Mouse (Mus musculus) neural tube, embryonic 13.5 days (tissue): Measurements from ENCODE around the gene Ksr2. TPM values are rescaled to one million over a fixed set of nuclear protein-coding genes. Genes with fewer than 3 reads are reported as not detected.
"Not testable (repeated sequence)": the region's sequence is repeated elsewhere in the genome, so short reads cannot be mapped to it uniquely, and the experiment has no call there.

ENCODE experiments used
- ATAC-seq: fragments of 200-750 bp; cut with Nextera tagmentation; 2 replicates; pipeline ENCODE4 v1.8.0; 2017; ENCODE audit warnings: low read depth, mild to moderate bottlenecking, moderate TSS enrichment, moderate library complexity
- H3K27ac ChIP-seq: fragments of 300-500 bp; sonication (generic); replicated peaks from 2 replicates; pipeline ENCODE4 v1.5.1; 2015; ENCODE audit warnings: moderate library complexity, mild to moderate bottlenecking, inconsistent platforms
- H3K27me3 ChIP-seq: fragments of 300-500 bp; sonication (generic); 2 replicates; pipeline ENCODE4 v1.6.1; 2015; ENCODE audit warnings: mild to moderate bottlenecking, inconsistent platforms
- H3K36me3 ChIP-seq: fragments of 300-500 bp; sonication (generic); 2 replicates; pipeline ENCODE4 v1.6.1; 2015; ENCODE audit warnings: mild to moderate bottlenecking, inconsistent platforms
- H3K4me1 ChIP-seq: fragments of 300-500 bp; sonication (generic); replicated peaks from 2 replicates; pipeline ENCODE4 v1.6.1; 2015; ENCODE audit warnings: inconsistent platforms
- H3K4me2 ChIP-seq: fragments of 300-500 bp; sonication (generic); 2 replicates; pipeline ENCODE4 v1.6.1; 2015; ENCODE audit warnings: inconsistent platforms, mild to moderate bottlenecking, moderate library complexity
- H3K4me3 ChIP-seq: fragments of 300-500 bp; sonication (generic); 2 replicates; pipeline ENCODE4 v1.5.1; 2015; ENCODE audit warnings: mild to moderate bottlenecking, inconsistent platforms
- H3K9ac ChIP-seq: fragments of 300-500 bp; sonication (generic); 2 replicates; pipeline ENCODE4 v1.6.1; 2015; ENCODE audit warnings: moderate library complexity, mild to moderate bottlenecking, inconsistent platforms
- H3K9me3 ChIP-seq: fragments of 300-500 bp; sonication (generic); 2 replicates; pipeline ENCODE4 v1.6.1; 2016; ENCODE audit warnings: inconsistent platforms
- WGBS: fragments of 180-500 bp; shearing (Covaris S2); methylation state at CpG from one replicate; pipeline ENCODE4 v1.1.7; 2015; 5-methylcytosine and 5-hydroxymethylcytosine counted together
- polyA plus RNA-seq: library from polyadenylated mRNA; unstranded; fragments of >200 nt; fragmentation: Nextera tagmentation; extraction: Ambion mirVana; gene quantifications from 2 replicates; pipeline ENCODE4 v1.2.1, GENCODE M21; 2015

Ksr2 gene
- polyA plus RNA-seq: 6.1 and 6.4 TPM in 2 replicates

DNA sequence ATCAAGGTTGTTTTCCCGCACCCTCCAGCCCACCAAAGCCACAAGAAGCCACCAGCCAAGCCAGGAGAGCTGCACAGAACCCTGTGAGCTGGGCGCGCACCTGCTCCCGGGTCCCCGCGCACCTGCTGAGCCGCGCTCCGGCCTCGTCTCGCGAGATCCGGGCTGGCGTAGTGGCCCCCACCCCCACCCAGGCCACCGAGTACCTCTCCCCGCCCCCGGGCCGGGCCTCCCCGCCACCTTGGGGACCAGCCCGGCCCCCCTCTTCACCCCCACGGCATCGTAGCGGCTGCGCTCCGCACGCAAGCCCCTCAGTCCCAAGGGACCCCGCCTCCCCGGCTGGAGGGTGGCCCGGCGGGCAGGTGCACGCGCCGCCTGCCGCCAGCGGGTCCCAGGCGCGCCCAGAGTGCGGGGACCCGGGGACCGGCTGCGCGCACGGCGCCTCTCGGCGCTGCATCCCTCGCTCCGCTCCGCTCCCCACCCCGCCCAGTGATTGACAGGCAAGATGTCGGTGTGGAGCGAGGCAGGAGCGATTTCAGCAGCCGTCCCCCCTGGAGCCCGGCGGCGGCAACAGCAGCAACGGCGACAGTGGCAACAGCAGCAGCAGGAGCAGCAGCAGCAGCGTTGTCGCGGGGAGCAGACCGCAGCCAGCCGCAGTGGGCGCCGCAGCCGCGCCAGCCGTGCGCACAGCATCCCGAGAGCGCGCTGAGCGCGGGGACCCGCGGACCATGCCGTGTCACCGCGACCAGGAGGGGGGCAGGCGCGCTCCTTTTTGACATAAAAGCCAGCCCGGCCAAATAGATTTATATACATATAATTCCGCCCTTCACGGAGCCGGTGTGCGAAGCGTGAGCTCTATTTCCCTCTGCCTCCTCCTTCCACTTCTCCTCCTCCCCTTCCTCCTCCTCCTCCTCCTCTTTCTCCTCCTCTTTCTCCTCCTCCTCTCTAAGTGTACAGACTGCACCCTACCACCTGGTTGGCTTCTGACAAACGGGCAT is at the start of gene Ksr2:
TSS of gene Ksr2 (plus strand) at position 494 of the 995 bp plus-strand sequence.
- H3K4me2 ChIP-seq: peak within 1 kb of the TSS; percentile 70
- H3K4me3 ChIP-seq: peak within 1 kb of the TSS; percentile 68
- peak; percentile 91 for ATAC-seq
- WGBS: under 1% methylated on average over 89 of the region's 89 CpGs
- H3K27ac ChIP-seq: peak within 1 kb of the TSS; percentile 99
- H3K9me3 ChIP-seq: no peaks in the 10 kb centered on the region
- peaks cover 27% of the 10 kb centered on the region for H3K4me1 ChIP-seq
- H3K9ac ChIP-seq: peak within 1 kb of the TSS; percentile 88
- H3K27me3 ChIP-seq: peaks cover 12% of the 10 kb centered on the region
- no peaks in the 10 kb centered on the region for H3K36me3 ChIP-seq

DNA sequence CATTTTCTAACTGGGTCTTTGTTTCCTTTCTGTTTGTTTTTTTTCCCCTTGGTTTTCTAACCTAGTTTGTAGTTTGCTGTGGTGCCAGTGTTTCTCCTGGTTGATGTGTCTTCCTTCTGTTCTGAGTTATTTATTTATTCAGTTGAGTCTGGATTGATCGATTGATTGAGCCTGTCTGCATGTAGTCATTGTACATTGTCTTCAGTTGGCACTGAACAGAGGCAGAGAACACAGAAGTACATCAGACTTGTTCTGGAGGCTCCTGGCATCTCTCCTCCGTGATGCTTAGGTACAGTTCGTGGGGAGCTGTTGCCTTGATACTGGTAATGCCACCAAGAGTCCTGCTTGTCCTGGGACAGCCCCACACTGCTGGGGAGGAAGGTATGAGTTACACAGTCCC is 49.0 kb upstream of the Ksr2 start:
- Histone ChIP-seq H3K9ac (no peak overlapping the region), H3K4me2 (no peak overlapping the region), H3K27ac (no peak overlapping the region), H3K9me3 (no peaks in the 10 kb centered on the region), H3K4me3 (no peak overlapping the region), H3K4me1 (peaks cover 34% of the 10 kb centered on the region), H3K36me3 (peaks cover 65% of the 10 kb centered on the region), H3K27me3 (no peaks in the 10 kb centered on the region)
- WGBS: 87% methylated on average over 3 of the region's 3 CpGs
- no peak for ATAC-seq

DNA sequence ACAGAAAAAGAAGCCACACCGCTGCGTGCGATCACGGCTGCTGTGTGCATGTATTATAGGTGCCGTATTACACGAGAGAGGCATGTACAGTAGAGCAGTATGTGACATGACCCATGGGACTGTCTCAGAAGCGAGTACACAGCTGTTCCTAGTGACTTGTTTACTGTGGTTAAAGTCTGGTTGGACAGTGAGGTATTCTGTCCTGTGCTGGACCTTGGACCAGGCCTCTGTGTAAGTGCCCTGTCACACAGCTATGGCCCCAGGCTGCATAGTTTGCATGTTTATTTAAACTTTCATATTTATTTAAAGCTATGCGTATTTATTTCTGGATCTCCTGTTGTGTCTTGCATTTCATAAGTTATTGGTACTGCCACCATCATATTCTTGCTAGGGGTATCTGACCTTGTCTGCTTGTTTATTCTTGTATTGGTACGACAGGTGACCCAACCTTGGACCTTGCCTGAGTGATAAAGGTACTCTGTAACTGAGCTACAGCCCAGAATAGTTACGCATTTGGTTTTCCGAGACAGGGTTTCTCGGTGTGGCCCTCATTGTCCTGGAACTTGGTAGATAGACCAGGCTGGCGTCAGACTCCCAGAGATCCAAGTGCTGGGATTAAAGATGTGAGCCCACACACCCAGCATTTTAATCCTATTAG is 47.8 kb upstream of the Ksr2 start:
- H3K36me3 ChIP-seq: peaks cover 77% of the 10 kb centered on the region
- WGBS: 89% methylated on average over 13 of the region's 13 CpGs
- no peak overlapping the region for H3K4me3 ChIP-seq

DNA sequence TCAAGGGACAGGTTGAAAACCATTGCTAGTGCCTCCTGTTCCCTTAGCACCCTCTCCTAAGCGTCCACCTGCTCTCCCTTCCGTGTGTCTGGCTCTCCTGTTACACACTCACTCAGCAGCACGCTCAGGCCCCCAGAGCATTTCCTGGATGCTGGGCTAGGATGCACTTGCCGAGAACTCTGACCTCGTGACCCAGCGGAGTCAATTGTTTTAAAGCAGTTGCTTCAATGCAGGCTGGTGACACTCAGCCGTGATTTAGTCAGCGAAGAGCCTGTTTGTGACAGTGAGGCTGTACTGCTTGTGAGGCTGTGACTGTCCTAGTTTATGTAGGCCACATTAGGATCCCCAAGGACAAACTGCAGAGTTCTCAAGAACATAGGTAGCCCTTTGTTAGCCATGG is 46.6 kb upstream of the Ksr2 start:
- no peak for ATAC-seq
- H3K36me3 ChIP-seq: peaks cover 89% of the 10 kb centered on the region
- peaks cover 14% of the 10 kb centered on the region for H3K4me1 ChIP-seq
- no peak overlapping the region for H3K4me2 ChIP-seq
- H3K27me3 ChIP-seq: no peaks in the 10 kb centered on the region
- H3K4me3 ChIP-seq: no peak overlapping the region
- H3K27ac ChIP-seq: no peak overlapping the region
- no peaks in the 10 kb centered on the region for H3K9me3 ChIP-seq
- WGBS: 19% methylated on average over 8 of the region's 8 CpGs
- H3K9ac ChIP-seq: no peak overlapping the region

More for the DNA sequence above, 47.8 kb upstream of the Ksr2 start:
- Histone ChIP-seq H3K4me2 (no peak overlapping the region), H3K27ac (no peak overlapping the region), H3K9ac (no peak overlapping the region), H3K9me3 (no peaks in the 10 kb centered on the region), H3K27me3 (no peaks in the 10 kb centered on the region), H3K4me1 (peaks cover 22% of the 10 kb centered on the region)
- ATAC-seq: no peak

DNA sequence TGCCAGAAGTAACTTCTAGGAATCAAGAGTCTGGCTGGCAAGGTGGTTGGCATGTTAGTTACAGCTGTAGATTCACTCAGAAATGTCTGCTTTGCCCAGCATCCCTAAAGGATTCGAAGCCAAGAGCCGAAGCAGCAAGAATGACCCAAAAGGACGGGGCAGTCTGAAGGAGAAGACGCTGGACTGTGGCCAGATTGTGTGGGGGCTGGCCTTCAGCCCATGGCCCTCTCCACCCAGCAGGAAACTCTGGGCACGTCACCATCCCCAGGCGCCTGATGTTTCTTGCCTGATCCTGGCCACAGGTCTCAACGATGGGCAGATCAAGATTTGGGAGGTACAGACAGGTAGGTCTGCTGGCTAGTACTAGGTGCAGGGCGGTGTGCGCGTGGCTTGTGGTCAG is 43.2 kb upstream of the Ksr2 start:
- Histone ChIP-seq H3K9me3 (no peaks in the 10 kb centered on the region), H3K4me1 (no peaks in the 10 kb centered on the region), H3K36me3 (peaks cover 100% of the 10 kb centered on the region), H3K27me3 (no peaks in the 10 kb centered on the region), H3K9ac (no peak overlapping the region), H3K4me3 (no peak overlapping the region), H3K27ac (no peak overlapping the region), H3K4me2 (no peak overlapping the region)
- no peak for ATAC-seq
- WGBS: 94% methylated on average over 10 of the region's 10 CpGs

DNA sequence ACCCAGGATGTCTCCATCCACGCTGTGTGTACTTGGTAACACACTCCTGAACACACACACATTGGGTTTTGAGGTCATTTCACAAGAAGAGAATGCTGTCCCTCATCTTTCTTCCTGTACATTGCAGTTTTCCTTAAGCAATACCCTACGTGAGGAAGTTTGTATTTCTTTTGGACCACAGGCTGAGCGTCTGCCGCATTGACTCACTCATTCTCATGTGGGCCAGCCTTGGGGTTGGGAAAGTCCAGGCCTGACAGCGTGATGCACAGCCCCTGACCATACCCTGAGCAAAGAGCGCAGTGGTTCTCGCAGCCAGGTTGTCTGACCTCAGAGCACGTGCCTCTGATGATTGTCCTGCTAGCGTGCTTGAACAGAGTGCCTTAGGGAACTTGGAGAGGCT is 40.4 kb upstream of the Ksr2 start:
- no peak for ATAC-seq
- H3K27me3 ChIP-seq: no peaks in the 10 kb centered on the region
- no peak overlapping the region for H3K4me2 ChIP-seq
- H3K27ac ChIP-seq: no peak overlapping the region
- H3K4me3 ChIP-seq: no peak overlapping the region
- H3K9me3 ChIP-seq: no peaks in the 10 kb centered on the region
- no peaks in the 10 kb centered on the region for H3K4me1 ChIP-seq
- peaks cover 99% of the 10 kb centered on the region for H3K36me3 ChIP-seq
- WGBS: 92% methylated on average over 9 of the region's 9 CpGs
- H3K9ac ChIP-seq: no peak overlapping the region

DNA sequence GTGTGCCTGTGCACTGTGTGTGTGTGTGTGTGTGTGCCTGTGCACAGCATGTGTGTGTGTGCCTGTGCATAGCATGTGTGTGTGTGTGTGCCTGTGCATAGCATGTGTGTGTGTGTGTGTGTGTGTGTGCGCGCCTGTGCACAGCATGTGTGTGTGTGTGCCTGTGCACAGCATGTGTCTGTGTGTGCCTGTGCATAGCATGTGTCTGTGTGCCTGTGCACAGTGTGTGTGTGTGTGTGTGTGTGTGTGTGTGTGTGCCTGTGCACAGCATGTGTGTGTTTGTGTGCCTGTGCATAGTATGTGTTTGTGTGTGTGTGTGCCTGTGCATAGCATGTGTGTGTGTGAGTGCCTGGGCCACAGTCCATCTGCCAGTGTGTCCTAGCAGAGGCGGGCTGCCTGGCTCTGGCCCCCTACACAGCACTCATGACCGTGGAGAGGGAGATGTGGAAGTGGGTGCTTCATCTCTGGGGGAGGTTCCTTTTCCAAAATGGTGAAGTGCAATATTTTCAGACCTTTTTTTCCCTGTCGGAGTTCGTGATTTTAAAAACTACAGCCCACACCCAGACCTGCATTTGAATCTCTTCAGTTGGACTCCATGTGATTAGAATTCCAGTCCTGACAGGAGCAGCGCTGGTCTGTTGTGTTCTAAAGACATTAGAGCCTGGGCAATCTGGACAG is 39.3 kb upstream of the Ksr2 start:
- Histone ChIP-seq H3K4me2 (no peak overlapping the region), H3K27ac (no peak overlapping the region), H3K36me3 (peaks cover 98% of the 10 kb centered on the region), H3K4me1 (no peaks in the 10 kb centered on the region), H3K9me3 (no peaks in the 10 kb centered on the region), H3K27me3 (no peaks in the 10 kb centered on the region), H3K9ac (no peak overlapping the region), H3K4me3 (no peak overlapping the region)
- ATAC-seq: no peak
- WGBS: 92% methylated on average over 7 of the region's 7 CpGs

DNA sequence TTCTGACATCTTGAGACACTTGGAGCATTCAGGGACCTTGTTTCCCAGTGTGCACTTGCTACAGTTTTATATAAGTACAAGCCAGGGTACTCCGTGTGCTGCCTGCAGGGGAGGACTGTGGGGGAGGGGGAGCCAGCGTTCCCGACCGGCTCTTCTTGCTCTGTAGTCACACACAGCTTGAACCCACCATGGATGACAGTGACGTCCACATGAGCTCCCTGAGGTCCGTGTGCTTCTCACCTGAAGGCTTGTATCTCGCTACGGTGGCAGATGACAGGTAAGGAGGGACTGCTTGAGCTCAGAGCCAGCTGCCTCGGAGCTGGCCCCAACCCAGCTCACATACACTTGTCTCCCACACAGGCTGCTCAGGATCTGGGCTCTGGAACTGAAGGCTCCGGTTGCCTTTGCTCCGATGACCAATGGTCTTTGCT is 37.5 kb upstream of the Ksr2 start:
- Histone ChIP-seq H3K9ac (no peak overlapping the region), H3K9me3 (no peaks in the 10 kb centered on the region), H3K27ac (no peak overlapping the region), H3K36me3 (peaks cover 98% of the 10 kb centered on the region), H3K4me1 (no peaks in the 10 kb centered on the region), H3K4me2 (no peak overlapping the region), H3K4me3 (no peak overlapping the region), H3K27me3 (no peaks in the 10 kb centered on the region)
- ATAC-seq: no peak
- WGBS: 85% methylated on average over 11 of the region's 11 CpGs

DNA sequence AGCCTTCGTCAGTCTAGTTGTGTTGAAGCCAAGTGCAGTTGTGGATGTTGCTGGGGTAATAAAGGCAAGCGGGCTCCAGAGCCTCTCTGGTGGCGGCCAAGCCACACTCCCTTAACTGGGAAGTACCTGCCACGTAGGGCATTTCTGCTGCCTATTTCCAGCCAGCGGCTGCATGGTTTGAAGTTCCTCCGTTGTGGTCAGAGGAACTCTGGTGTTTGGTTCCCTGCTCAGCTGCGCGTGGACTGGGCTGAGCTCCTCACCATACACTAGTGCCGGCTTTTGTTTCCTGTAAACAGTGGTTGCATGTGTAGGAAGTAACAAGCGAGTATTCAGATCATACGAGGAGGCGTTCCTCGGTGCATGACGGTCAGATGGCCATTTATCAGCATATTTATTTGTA is 36.1 kb upstream of the Ksr2 start:
- not testable (repeated sequence) for H3K27ac ChIP-seq, ATAC-seq, H3K4me2 ChIP-seq, H3K9ac ChIP-seq, H3K9me3 ChIP-seq, H3K27me3 ChIP-seq, H3K4me3 ChIP-seq, H3K4me1 ChIP-seq
- peaks cover 98% of the 10 kb centered on the region for H3K36me3 ChIP-seq
- 94% methylated on average over 14 of the region's 14 CpGs for WGBS

DNA sequence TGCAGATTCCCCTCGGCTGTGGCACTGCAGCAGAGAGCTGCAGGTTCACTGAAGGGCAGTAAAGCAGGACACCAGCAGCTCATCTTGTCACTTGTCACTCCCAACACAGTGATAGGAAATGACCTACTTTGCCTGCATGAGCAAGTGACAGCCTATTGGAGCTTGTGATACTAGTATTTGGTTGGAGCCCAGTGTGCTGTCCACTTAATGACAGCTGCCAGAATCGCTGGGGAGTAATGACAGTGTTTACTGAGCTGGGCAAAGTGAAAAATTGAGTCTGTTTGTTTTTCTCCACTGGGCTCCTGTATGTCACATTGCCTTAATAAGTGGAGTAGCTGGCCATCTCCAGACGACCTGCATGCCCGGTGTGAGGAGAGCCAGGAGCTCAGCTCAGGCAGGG is 33.6 kb upstream of the Ksr2 start:
- H3K4me3 ChIP-seq: no peak overlapping the region
- H3K9ac ChIP-seq: no peak overlapping the region
- no peaks in the 10 kb centered on the region for H3K27me3 ChIP-seq
- H3K36me3 ChIP-seq: peaks cover 98% of the 10 kb centered on the region
- H3K9me3 ChIP-seq: no peaks in the 10 kb centered on the region
- H3K4me1 ChIP-seq: no peaks in the 10 kb centered on the region
- H3K27ac ChIP-seq: no peak overlapping the region
- no peak overlapping the region for H3K4me2 ChIP-seq
- WGBS: 83% methylated on average over 4 of the region's 4 CpGs
- ATAC-seq: no peak

DNA sequence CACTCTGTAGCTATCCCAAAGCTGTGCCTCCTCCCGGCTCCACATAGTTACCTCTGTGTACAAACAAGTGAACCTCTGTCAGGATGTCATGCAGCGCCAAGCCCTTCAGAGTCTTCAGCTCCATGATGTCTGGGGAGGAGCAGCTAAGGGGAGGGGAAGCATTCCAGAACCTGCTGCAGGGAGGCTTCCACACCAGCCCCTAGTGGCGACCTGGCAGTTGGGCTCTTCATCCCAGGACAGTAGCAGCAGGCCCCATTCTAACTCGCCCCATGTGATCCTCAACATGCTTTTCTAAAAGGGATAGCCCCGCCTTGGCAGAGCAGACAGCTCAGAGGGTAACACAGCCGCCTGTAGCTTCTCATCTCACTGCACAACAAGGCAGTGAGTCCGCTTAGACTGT is 32.0 kb upstream of the Ksr2 start:
- Histone ChIP-seq H3K4me2 (no peak overlapping the region), H3K27ac (no peak overlapping the region), H3K9me3 (no peaks in the 10 kb centered on the region), H3K9ac (no peak overlapping the region), H3K4me3 (no peak overlapping the region), H3K4me1 (no peaks in the 10 kb centered on the region), H3K36me3 (peaks cover 90% of the 10 kb centered on the region), H3K27me3 (no peaks in the 10 kb centered on the region)
- ATAC-seq: no peak
- WGBS: 79% methylated on average over 7 of the region's 7 CpGs

DNA sequence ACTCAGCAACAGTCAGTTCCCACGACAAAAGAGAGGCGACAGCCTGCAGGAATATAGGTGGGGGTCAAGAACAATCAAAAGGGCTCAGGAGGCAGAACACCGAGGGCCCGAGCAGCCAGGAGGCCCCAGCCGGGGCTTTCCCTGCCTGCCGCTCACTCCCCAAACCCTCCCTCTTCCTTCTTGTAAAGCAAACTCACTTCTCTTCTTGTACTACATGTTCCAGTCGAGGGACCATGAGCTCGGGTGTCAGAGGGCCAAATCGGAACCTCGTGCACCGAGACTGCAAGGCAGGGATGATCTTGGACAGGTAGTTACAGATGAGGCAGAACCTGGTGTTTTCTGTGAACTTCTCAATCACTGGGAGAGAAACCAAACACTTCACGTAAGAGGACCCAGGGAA is 30.6 kb upstream of the Ksr2 start:
- Histone ChIP-seq H3K4me3 (no peak overlapping the region), H3K9me3 (no peaks in the 10 kb centered on the region), H3K4me1 (peaks cover 5% of the 10 kb centered on the region), H3K36me3 (peaks cover 77% of the 10 kb centered on the region), H3K9ac (no peak overlapping the region), H3K27ac (no peak overlapping the region), H3K4me2 (no peak overlapping the region), H3K27me3 (no peaks in the 10 kb centered on the region)
- no peak for ATAC-seq
- 80% methylated on average over 12 of the region's 12 CpGs for WGBS
